Mouse (Mus musculus): ENCODE data around the gene Smarcd3. TPM values are rescaled to one million over a fixed set of nuclear protein-coding genes. Genes with fewer than 3 reads are reported as not detected.
A peak's percentile ranks its signal among the peaks of the same experiment; 100 is the strongest.

The Smarcd3 gene
- polyA plus RNA-seq, 1 experiment from 2014 or later: 181 TPM

DNA sequence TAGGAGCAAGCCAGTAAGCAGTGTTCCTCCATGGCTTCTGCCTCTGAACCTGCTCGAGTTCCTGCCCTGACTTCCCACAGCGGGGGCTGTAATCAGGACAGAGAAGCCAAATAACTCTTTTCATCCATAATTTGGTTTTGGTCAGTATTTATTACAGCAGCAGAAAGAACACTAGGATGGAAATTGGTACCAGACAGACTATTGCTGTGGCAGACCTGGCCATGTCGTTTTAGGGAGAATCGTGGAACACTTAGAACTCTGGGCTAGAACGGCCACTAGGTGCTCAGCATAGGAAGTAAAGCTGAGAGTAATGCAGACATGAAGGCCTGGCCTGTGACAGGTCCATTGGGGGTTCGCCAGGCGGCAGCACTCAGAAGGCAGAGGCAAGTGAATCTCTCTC is 25.5 kb upstream of the Smarcd3 start:
- Histone ChIP-seq H3K36me3 (ENCODE audit: control insufficient read depth, insufficient read depth) (no peaks in the 10 kb centered on the region), H3K27ac (ENCODE audit: low read length) (no peak overlapping the region), H3K9ac (replicated peaks; ENCODE audit: low read depth, low read length) (no peak overlapping the region), H3K27me3 (replicated peaks; ENCODE audit: control insufficient read depth, insufficient read depth, low read length) (no peaks in the 10 kb centered on the region), H3K4me2 (ENCODE audit: low read length) (no peak overlapping the region), H3K9me3 (ENCODE audit: control insufficient read depth, low read length) (no peaks in the 10 kb centered on the region), H3K4me1 (replicated peaks; ENCODE audit: control insufficient read depth, insufficient read depth, low read length) (peaks cover 8% of the 10 kb centered on the region), H3K4me3 (replicated peaks; ENCODE audit: low read length) (no peak overlapping the region)
- ATAC-seq: no peak
- 75% methylated on average over 7 of the region's 7 CpGs for WGBS

DNA sequence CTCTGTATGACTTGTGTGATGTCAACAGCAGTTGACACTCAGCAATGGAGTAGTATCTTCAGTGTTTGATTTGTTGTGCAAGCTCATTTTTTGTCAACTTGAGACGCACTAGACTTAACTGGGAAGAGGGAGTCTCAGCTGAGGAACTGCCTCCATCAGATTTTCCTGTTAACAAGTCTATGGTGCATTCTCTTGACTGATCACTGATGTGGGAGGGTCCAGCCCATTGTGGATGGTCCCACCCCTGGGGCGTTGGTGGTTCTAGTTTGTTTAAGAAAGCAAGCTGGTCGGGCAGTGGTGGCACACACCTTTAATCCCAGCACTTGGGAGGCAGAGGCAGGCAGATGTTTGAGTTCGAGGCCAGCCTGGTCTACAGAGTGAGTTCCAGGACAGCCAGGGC is 25.0 kb upstream of the Smarcd3 start:
- no peaks in the 10 kb centered on the region for H3K9me3 ChIP-seq (ENCODE audit: control insufficient read depth, low read length)
- no peaks in the 10 kb centered on the region for H3K27me3 ChIP-seq (replicated peaks; ENCODE audit: control insufficient read depth, insufficient read depth, low read length)
- H3K4me1 ChIP-seq (replicated peaks; ENCODE audit: control insufficient read depth, insufficient read depth, low read length): peaks cover 8% of the 10 kb centered on the region
- H3K4me2 ChIP-seq (ENCODE audit: low read length): no peak overlapping the region
- no peak for ATAC-seq
- WGBS: 67% methylated on average over 4 of the region's 4 CpGs
- no peak overlapping the region for H3K4me3 ChIP-seq (replicated peaks; ENCODE audit: low read length)
- no peak overlapping the region for H3K27ac ChIP-seq (ENCODE audit: low read length)
- no peaks in the 10 kb centered on the region for H3K36me3 ChIP-seq (ENCODE audit: control insufficient read depth, insufficient read depth)
- no peak overlapping the region for H3K9ac ChIP-seq (replicated peaks; ENCODE audit: low read depth, low read length)

DNA sequence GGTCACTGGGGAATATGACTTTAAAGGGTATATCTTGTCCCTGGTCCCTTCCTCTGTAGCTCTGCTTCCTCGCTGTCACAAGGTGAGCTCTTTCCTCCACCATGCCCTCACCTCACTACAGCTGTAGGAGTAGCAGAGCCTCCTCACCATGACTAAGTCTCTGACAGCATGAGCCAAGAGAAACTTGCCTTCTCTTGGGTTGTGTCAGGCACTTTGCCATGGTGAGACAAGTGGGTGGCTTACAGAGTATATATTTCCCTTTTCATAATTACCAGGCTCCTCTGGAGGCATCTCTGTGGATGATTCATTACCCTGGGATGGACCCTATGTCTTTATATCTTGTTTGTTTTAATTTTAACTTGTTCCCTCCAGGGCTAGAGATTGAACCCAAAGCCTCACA is 21.2 kb upstream of the Smarcd3 start:
- Histone ChIP-seq H3K4me2 (ENCODE audit: low read length) (no peak overlapping the region), H3K4me1 (replicated peaks; ENCODE audit: control insufficient read depth, insufficient read depth, low read length) (no peaks in the 10 kb centered on the region), H3K4me3 (replicated peaks; ENCODE audit: low read length) (no peak overlapping the region), H3K27ac (ENCODE audit: low read length) (no peak overlapping the region), H3K9me3 (ENCODE audit: control insufficient read depth, low read length) (no peaks in the 10 kb centered on the region), H3K27me3 (replicated peaks; ENCODE audit: control insufficient read depth, insufficient read depth, low read length) (no peaks in the 10 kb centered on the region), H3K36me3 (ENCODE audit: control insufficient read depth, insufficient read depth) (no peaks in the 10 kb centered on the region), H3K9ac (replicated peaks; ENCODE audit: low read depth, low read length) (no peak overlapping the region)
- no peak for ATAC-seq
- WGBS: 74% methylated on average over 1 of the region's 1 CpGs

DNA sequence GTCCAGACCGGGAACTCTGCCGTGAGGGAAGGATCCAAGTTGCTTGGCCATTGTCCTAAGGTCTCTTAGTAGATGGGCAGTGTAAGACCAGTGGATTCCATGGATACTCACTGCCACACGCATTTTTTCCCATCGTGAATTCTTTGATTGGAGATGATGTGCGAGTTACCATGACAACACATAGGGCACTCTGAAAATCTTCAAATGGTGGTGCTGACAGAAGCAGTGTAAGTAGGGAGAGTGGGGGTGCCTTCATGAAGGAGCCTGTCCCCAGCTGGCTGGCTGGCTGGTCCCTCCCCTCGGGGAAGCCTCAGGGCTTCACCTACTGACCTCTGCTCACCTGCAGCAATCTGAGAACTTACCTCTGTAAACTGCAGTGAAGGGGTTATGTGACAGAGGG is 14.9 kb upstream of the Smarcd3 start:
- no peak overlapping the region; the same call in 1 of the 2 replicates for H3K4me2 ChIP-seq (ENCODE audit: low read length)
- H3K9me3 ChIP-seq (ENCODE audit: control insufficient read depth, low read length): no peaks in the 10 kb centered on the region
- H3K4me1 ChIP-seq (replicated peaks; ENCODE audit: control insufficient read depth, insufficient read depth, low read length): peaks cover 15% of the 10 kb centered on the region
- peak; percentile 71 for ATAC-seq
- H3K36me3 ChIP-seq (ENCODE audit: control insufficient read depth, insufficient read depth): no peaks in the 10 kb centered on the region
- 60% methylated on average over 6 of the region's 6 CpGs for WGBS
- no peak overlapping the region for H3K9ac ChIP-seq (replicated peaks; ENCODE audit: low read depth, low read length)
- no peak overlapping the region for H3K4me3 ChIP-seq (replicated peaks; ENCODE audit: low read length)
- H3K27me3 ChIP-seq (replicated peaks; ENCODE audit: control insufficient read depth, insufficient read depth, low read length): no peaks in the 10 kb centered on the region
- peak overlapping the region; percentile 33 for H3K27ac ChIP-seq (ENCODE audit: low read length)

DNA sequence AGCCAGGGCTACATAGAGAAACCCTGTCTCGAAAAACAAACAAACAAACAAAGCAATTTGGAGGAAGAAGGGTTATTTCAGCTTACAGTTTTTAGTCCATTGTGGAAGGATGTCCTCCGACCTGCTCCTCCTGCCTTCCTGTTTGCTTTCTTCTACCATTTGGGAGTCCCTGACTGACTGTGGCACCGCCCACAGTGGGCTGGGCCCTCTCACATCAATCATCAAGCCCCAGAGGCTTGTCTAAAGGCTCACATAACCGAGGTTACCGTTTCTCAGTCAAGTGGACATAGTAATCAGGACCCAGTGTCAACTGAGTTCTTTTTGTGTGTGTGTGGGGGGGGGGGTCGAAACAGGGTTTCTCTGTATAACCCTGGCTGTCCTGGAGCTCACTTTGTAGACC is 13.9 kb upstream of the Smarcd3 start:
- 69% methylated on average over 6 of the region's 6 CpGs for WGBS
- no peak for ATAC-seq

DNA sequence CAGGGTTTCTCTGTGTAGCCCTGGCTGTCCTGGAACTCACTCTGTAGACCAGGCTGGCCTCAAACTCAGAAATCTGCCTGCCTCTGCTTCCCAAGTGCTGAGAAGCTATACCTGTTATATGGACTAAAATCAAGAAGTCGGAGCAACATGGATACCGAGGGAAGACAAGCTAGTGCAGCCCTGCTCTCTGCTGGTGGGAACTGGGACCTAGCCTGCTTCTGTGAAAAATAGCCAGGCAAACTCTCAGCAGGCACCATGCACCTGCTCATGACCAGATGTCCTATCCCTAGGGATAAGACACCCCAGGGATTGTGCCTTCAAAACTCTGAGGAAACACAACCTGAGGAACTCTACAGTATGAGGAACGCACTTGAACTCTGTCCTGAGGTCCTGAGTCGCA is 12.8 kb upstream of the Smarcd3 start:
- H3K36me3 ChIP-seq (ENCODE audit: control insufficient read depth, insufficient read depth): no peaks in the 10 kb centered on the region
- ATAC-seq: no peak
- no peak overlapping the region for H3K4me3 ChIP-seq (replicated peaks; ENCODE audit: low read length)
- no peak overlapping the region for H3K9ac ChIP-seq (replicated peaks; ENCODE audit: low read depth, low read length)
- H3K4me1 ChIP-seq (replicated peaks; ENCODE audit: control insufficient read depth, insufficient read depth, low read length): peaks cover 15% of the 10 kb centered on the region
- no peaks in the 10 kb centered on the region for H3K27me3 ChIP-seq (replicated peaks; ENCODE audit: control insufficient read depth, insufficient read depth, low read length)
- no peak overlapping the region for H3K27ac ChIP-seq (ENCODE audit: low read length)
- no peak overlapping the region for H3K4me2 ChIP-seq (ENCODE audit: low read length)
- WGBS: 76% methylated on average over 4 of the region's 4 CpGs
- H3K9me3 ChIP-seq (ENCODE audit: control insufficient read depth, low read length): no peaks in the 10 kb centered on the region

More for the DNA sequence above, 13.9 kb upstream of the Smarcd3 start:
- H3K36me3 ChIP-seq (ENCODE audit: control insufficient read depth, insufficient read depth): no peaks in the 10 kb centered on the region
- no peak overlapping the region for H3K27ac ChIP-seq (ENCODE audit: low read length)
- no peaks in the 10 kb centered on the region for H3K27me3 ChIP-seq (replicated peaks; ENCODE audit: control insufficient read depth, insufficient read depth, low read length)
- H3K9ac ChIP-seq (replicated peaks; ENCODE audit: low read depth, low read length): no peak overlapping the region
- no peaks in the 10 kb centered on the region for H3K9me3 ChIP-seq (ENCODE audit: control insufficient read depth, low read length)
- no peak overlapping the region for H3K4me3 ChIP-seq (replicated peaks; ENCODE audit: low read length)
- peaks cover 15% of the 10 kb centered on the region for H3K4me1 ChIP-seq (replicated peaks; ENCODE audit: control insufficient read depth, insufficient read depth, low read length)
- no peak overlapping the region for H3K4me2 ChIP-seq (ENCODE audit: low read length)

DNA sequence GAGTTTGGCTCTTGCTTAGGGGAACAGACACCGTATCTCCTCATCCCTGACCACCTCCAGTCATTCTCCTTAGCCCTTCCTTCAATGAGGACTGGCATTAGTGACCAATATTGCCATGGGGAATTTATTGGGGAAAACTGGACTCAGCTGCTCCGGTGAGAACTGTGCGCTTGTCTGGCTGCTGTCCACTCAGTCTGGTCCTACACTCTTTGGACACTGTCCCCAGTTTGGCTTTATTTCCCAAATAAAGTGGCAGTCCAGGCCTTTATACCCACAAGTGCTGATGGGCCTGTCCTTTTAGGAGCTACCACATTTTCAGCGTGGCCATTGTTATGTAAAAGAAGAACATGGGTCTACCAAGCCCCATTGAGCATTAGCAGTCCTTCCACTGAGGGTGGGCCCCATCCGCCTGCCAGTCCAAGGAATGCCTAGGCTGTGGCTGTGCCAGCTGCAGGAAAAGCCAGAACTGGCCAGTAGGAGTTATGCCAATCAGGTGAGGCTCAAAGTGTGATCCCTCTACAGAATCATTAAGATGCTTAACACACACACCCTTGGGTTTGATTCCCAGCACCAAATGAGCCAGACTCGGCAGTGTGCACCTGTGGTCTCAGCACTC is 11.4 kb upstream of the Smarcd3 start:
- Histone ChIP-seq H3K4me1 (replicated peaks; ENCODE audit: control insufficient read depth, insufficient read depth, low read length) (peaks cover 15% of the 10 kb centered on the region), H3K27ac (ENCODE audit: low read length) (no peak overlapping the region), H3K4me2 (ENCODE audit: low read length) (no peak overlapping the region), H3K36me3 (ENCODE audit: control insufficient read depth, insufficient read depth) (no peaks in the 10 kb centered on the region), H3K4me3 (replicated peaks; ENCODE audit: low read length) (no peak overlapping the region), H3K27me3 (replicated peaks; ENCODE audit: control insufficient read depth, insufficient read depth, low read length) (no peaks in the 10 kb centered on the region), H3K9ac (replicated peaks; ENCODE audit: low read depth, low read length) (no peak overlapping the region), H3K9me3 (ENCODE audit: control insufficient read depth, low read length) (no peaks in the 10 kb centered on the region)
- peak; percentile 74 for ATAC-seq
- WGBS: 33% methylated on average over 6 of the region's 6 CpGs

DNA sequence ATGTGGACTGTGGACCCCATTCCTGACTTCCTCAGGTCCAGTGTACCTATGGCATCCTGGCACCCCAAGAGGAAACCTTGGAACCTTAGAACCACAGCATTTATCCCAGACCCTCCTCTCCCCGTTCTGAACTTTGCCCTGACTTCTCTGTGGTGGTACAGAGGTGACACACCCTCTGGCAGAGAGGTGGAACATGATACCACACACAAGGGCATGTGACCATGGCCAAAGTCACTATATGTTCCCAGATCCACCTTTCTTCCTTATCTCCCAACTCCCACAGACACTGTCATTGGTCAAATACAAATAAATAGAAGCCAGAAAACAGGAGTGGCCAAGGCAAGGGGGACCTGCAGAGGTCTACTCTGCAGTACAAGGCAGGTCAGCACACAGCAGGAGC is 10.9 kb upstream of the Smarcd3 start:
- Histone ChIP-seq H3K4me3 (replicated peaks; ENCODE audit: low read length) (no peak overlapping the region), H3K27ac (ENCODE audit: low read length) (no peak overlapping the region), H3K4me1 (replicated peaks; ENCODE audit: control insufficient read depth, insufficient read depth, low read length) (peaks cover 15% of the 10 kb centered on the region), H3K4me2 (ENCODE audit: low read length) (no peak overlapping the region), H3K9ac (replicated peaks; ENCODE audit: low read depth, low read length) (no peak overlapping the region), H3K9me3 (ENCODE audit: control insufficient read depth, low read length) (no peaks in the 10 kb centered on the region), H3K27me3 (replicated peaks; ENCODE audit: control insufficient read depth, insufficient read depth, low read length) (no peaks in the 10 kb centered on the region; the same call in 1 of the 2 replicates), H3K36me3 (ENCODE audit: control insufficient read depth, insufficient read depth) (no peaks in the 10 kb centered on the region)
- no peak for ATAC-seq
- 73% methylated on average over 1 of the region's 1 CpGs for WGBS

DNA sequence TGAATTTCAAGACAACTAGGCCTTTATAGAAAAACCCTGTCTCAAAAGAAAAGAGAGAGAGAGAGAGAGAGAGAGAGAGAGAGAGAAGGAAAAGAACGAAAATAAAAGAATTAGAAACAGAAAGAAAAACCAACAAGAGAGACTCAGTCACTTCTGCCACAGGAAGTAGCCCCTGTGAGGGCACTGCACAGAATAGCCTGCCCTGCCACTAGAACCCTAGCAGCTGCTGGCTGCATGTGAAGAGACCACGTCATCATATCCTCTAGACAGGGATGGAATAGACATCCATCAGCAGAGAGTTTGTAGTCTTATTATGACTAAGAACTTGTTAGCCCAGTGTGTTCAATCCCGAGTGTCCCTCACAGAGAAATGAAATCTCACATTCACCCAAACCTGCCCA is 5.5 kb upstream of the Smarcd3 start:
- H3K9me3 ChIP-seq (ENCODE audit: control insufficient read depth, low read length): no peaks in the 10 kb centered on the region
- H3K9ac ChIP-seq (replicated peaks; ENCODE audit: low read depth, low read length): no peak overlapping the region
- H3K4me3 ChIP-seq (replicated peaks; ENCODE audit: low read length): no peak overlapping the region
- H3K4me2 ChIP-seq (ENCODE audit: low read length): no peak overlapping the region
- no peak for ATAC-seq
- no peak overlapping the region for H3K27ac ChIP-seq (ENCODE audit: low read length)
- no peaks in the 10 kb centered on the region; the same call in 1 of the 2 replicates for H3K27me3 ChIP-seq (replicated peaks; ENCODE audit: control insufficient read depth, insufficient read depth, low read length)
- 67% methylated on average over 3 of the region's 3 CpGs for WGBS
- no peaks in the 10 kb centered on the region for H3K36me3 ChIP-seq (ENCODE audit: control insufficient read depth, insufficient read depth)
- H3K4me1 ChIP-seq (replicated peaks; ENCODE audit: control insufficient read depth, insufficient read depth, low read length): peaks cover 3% of the 10 kb centered on the region

DNA sequence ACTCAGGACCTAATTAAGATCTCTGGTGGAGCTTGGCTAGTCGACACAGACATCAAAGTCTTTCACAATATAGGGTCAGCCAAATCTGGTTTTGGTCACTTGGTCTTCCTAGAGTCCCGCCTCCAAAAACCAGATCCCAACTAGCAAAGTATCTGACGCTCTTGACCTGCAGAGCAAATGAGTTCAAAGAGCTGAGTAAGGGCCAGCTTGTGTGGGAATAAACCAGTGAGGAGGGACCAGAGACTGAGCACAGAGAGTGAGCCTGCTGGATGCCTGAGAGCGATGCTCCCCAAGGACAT is 560 bp upstream of the Smarcd3 start:
- Histone ChIP-seq H3K4me1 (replicated peaks; ENCODE audit: control insufficient read depth, insufficient read depth, low read length) (peaks cover 49% of the 10 kb centered on the region), H3K27me3 (replicated peaks; ENCODE audit: control insufficient read depth, insufficient read depth, low read length) (no peaks in the 10 kb centered on the region), H3K4me2 (ENCODE audit: low read length) (peak overlapping the region; percentile 53), H3K27ac (ENCODE audit: low read length) (no peak overlapping the region), H3K36me3 (ENCODE audit: control insufficient read depth, insufficient read depth) (no peaks in the 10 kb centered on the region), H3K9me3 (ENCODE audit: control insufficient read depth, low read length) (no peaks in the 10 kb centered on the region), H3K4me3 (replicated peaks; ENCODE audit: low read length) (no peak overlapping the region; the same call in 1 of the 2 replicates), H3K9ac (replicated peaks; ENCODE audit: low read depth, low read length) (no peak overlapping the region)
- WGBS: 42% methylated on average over 4 of the region's 4 CpGs
- no peak for ATAC-seq
